Mouse (Mus musculus) spleen, adult 2 months (tissue): ENCODE measurements around the gene Rai1.

Source experiments
- CTCF ChIP-seq: fragments of 200-500 bp; IDR thresholded peaks from 2 replicates; pipeline ENCODE4 v1.5.1; 2011; ENCODE audit warnings: mild to moderate bottlenecking, inconsistent platforms; ENCODE audit not compliant: insufficient read depth, insufficient read length, insufficient replicate concordance; ENCODE audit errors: extremely low read depth
- POLR2A ChIP-seq: fragments of 200-500 bp; IDR thresholded peaks from 2 replicates; pipeline ENCODE4 v1.6.1; 2011; ENCODE audit warnings: low read depth, low read length, inconsistent platforms

- TF ChIP-seq CTCF (no peak), POLR2A (no peak)
Measured at GRCm38 (mm10) chr11:60219609-60220008, 114.8 kb downstream of the Rai1 start.
